Mouse (Mus musculus): Measurements from ENCODE around the gene Ssrp1. TPM values are rescaled to one million over a fixed set of nuclear protein-coding genes. Genes with fewer than 3 reads are reported as not detected.

Ssrp1 gene
- total RNA-seq, 4 experiments from 2014 or later, result 130 to 156 (median 142) TPM

DNA sequence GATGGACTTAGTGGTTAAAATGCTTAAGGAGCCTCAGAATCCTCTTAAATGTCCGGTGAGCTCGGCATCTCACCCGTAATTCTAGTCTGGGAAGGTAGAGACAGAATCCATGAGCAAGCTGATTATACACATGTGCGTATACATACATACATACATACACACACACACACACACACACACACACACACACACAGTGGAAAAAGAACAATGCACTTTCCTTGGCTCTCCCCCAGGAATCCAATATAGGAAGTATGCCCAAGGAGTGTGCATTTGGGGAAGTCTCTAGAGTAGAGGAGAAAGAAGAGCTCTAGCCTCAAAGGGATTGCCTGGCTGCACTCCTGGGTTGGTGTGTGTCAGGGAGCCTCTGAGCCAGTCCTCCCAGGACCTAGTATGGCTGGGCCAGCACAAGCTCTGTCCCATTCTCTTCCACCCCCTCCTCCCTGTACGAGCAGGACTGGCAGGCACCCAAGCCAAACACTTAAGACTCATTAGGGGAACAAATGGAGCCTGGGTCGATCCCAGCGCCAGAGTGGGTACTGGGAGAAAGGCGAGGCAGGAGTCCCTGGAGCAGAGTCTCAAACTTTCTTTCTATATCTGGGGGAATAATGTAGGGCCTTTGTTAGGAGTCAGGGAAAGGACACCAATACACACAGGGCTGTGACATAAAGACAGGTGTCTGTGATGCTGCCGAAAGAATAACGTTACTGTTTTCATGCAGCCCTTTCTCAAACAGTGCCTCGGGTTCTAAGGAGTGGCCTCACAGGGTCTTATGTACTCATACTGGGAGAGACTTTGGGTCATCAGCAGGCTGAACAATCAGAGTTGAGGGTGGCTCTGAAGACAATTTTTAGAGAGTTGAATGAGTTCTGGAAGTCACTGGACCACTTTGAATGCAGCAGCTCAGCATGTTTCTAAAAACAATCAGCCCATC lies 51.9 kb downstream of the Ssrp1 start:
- DNase-seq, result no peak

DNA sequence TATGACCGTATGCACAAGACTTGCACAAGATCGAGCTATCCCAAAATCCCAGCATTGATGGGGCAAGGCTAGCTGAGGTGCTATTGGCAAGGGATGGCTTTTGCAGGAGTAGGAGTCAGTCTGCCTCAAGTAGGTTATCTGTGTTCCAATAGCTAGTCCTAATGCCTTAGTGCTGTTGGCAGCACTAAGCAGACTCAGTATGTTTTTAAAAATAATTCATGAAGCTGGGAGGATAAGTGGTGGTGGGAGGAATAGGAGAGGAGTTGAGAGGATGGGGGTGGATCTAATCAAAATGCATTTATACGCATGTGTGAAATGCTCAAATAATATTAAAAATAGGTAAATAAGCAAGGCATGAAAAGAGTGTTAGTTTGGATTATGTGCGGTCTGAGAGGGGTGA lies 54.3 kb downstream of the Ssrp1 start:
- no peak for DNase-seq

DNA sequence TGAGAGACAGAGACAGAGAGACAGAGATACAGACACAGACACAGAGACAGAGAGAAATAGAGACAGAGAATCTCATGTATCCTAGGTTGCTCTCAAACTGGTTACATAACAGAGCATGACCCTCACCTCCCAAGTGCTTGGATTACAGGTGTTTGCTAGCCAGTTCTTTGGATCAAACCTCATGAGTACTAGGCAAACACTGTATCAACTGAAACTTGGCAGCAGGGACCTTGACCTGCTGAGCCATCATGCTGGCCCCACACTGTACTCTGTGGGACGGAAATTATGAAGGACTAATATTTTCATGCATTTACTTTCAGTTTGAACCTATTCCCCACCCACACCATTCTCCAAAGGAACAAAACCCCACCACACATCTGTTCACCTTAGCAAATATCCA lies 56.3 kb downstream of the Ssrp1 start:
- no peak for DNase-seq

DNA sequence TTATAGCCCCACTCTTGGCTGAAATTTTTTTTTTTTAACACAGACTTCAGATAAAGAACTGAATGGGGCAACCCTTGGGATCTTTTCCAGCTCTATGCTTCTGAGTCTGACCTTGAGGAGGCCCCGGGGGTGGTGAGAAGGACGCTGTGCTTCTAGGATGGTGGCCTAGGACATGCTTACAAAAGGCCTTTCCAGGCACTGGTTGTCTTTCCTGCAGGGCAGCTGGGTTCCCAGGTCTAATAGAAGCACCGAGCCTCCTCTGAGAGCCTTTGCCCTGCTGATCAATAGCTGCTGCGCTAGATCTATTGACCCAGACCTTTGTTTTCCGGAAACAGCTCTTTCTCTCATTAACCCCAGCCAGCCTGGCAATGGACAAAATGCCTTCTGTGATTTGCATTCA lies 58.9 kb downstream of the Ssrp1 start:
- DNase-seq, result no peak

Other genes starting within 250 kb of the Ssrp1 start
- gene Ube2l6, start 238.4 kb upstream of the Ssrp1 start, total RNA-seq (2022), result 10 to 100 TPM; 13.3 to 20.7 (median 15.2) TPM
- gene Smtnl1, start 214.6 kb upstream of the Ssrp1 start, total RNA-seq (2022), result not detected
- 10 to 100 TPM; 28.2 to 43.5 (median 39.5) TPM for gene Timm10, start 210.2 kb upstream of the Ssrp1 start, total RNA-seq (2022)
- 1 to 10 TPM; 3.0 to 7.5 (median 5.5) TPM for gene Slc43a1, start 198.4 kb upstream of the Ssrp1 start, total RNA-seq (2022)
- 1 to 10 TPM; 1.2 to 1.8 (median 1.6) TPM for gene Rtn4rl2, start 150.5 kb upstream of the Ssrp1 start, total RNA-seq (2022)
- 10 to 100 TPM; 63.1 to 81.5 (median 75.7) TPM for gene Slc43a3, start 100.7 kb upstream of the Ssrp1 start, total RNA-seq (2022)
- not detected for gene Prg2, start 56.8 kb upstream of the Ssrp1 start, total RNA-seq (2022)
- not detected for gene Prg3, start 49.0 kb upstream of the Ssrp1 start, total RNA-seq (2022)
- 1 to 10 TPM in 3 of 4 experiments, under 1 TPM in 1; 0.83 to 1.8 (median 1.3) TPM for gene P2rx3, start 228 bp downstream of the Ssrp1 start, total RNA-seq (2022)
- gene Tnks1bp1, start 10.8 kb downstream of the Ssrp1 start, total RNA-seq (2022), result 100 to 1,000 TPM; 103 to 135 (median 120) TPM
- gene Aplnr, start 99.0 kb downstream of the Ssrp1 start, total RNA-seq (2022), result 10 to 100 TPM in 1 of 4 experiments, 1 to 10 TPM in 3; 4.3 to 17.6 (median 8.0) TPM
- 10 to 100 TPM; 14.3 to 30.9 (median 24.9) TPM for gene Lrrc55, start 160.0 kb downstream of the Ssrp1 start, total RNA-seq (2022)